Mouse (Mus musculus): ENCODE results near the gene Bivm. TPM values are rescaled to one million over a fixed set of nuclear protein-coding genes. Genes with fewer than 3 reads are reported as not detected.

Gene Bivm
- polyA plus RNA-seq, 1 experiment from 2014 or later = 36.2 TPM

- Histone ChIP-seq H3K4me1 (ENCODE audit: control insufficient read depth, insufficient read depth, low read length) (no peaks in the 10 kb centered on the region), H3K9ac (replicated peaks; ENCODE audit: low read length) (no peak overlapping the region), H3K27me3 (ENCODE audit: control insufficient read depth, insufficient read depth, low read length) (no peaks in the 10 kb centered on the region), H3K4me3 (ENCODE audit: low read depth, low read length) (no peak overlapping the region), H3K9me3 (replicated peaks; ENCODE audit: control insufficient read depth, low read length) (no peaks in the 10 kb centered on the region), H3K36me3 (replicated peaks; ENCODE audit: control insufficient read depth, insufficient read depth, low read depth, low read length) (peaks cover 5% of the 10 kb centered on the region; the same call in 1 of the 2 replicates), H3K4me2 (ENCODE audit: low read depth, low read length) (no peak overlapping the region), H3K27ac (replicated peaks; ENCODE audit: low read depth, low read length) (no peak overlapping the region)
- WGBS = 89% methylated on average over 6 of the region's 6 CpGs
- DNase-seq (ENCODE audit: low spot score) (no peak), ATAC-seq (replicated peaks; ENCODE audit: insufficient number of reproducible peaks, low FRiP score, low TSS enrichment, low read depth) (no peak)
Observed at GRCm38 (mm10) chr1:44158317-44158716, 39.6 kb downstream of the Bivm start.

- no peak for ATAC-seq (replicated peaks; ENCODE audit: insufficient number of reproducible peaks, low FRiP score, low TSS enrichment, low read depth)
- H3K4me1 ChIP-seq (ENCODE audit: control insufficient read depth, insufficient read depth, low read length) = no peaks in the 10 kb centered on the region
- WGBS = 90% methylated on average over 6 of the region's 6 CpGs
- no peaks in the 10 kb centered on the region for H3K9me3 ChIP-seq (replicated peaks; ENCODE audit: control insufficient read depth, low read length)
- no peak overlapping the region for H3K4me3 ChIP-seq (ENCODE audit: low read depth, low read length)
- H3K27me3 ChIP-seq (ENCODE audit: control insufficient read depth, insufficient read depth, low read length) = no peaks in the 10 kb centered on the region
- no peak for DNase-seq (ENCODE audit: low spot score)
- H3K27ac ChIP-seq (replicated peaks; ENCODE audit: low read depth, low read length) = no peak overlapping the region
- no peak overlapping the region for H3K9ac ChIP-seq (replicated peaks; ENCODE audit: low read length)
- peaks cover 5% of the 10 kb centered on the region; the same call in 1 of the 2 replicates for H3K36me3 ChIP-seq (replicated peaks; ENCODE audit: control insufficient read depth, insufficient read depth, low read depth, low read length)
- H3K4me2 ChIP-seq (ENCODE audit: low read depth, low read length) = no peak overlapping the region
Observed at GRCm38 (mm10) chr1:44161818-44162217, 43.1 kb downstream of the Bivm start.

- Histone ChIP-seq H3K4me2 (ENCODE audit: low read depth, low read length) (no peak overlapping the region), H3K9me3 (replicated peaks; ENCODE audit: control insufficient read depth, low read length) (no peaks in the 10 kb centered on the region), H3K27me3 (ENCODE audit: control insufficient read depth, insufficient read depth, low read length) (no peaks in the 10 kb centered on the region), H3K4me1 (ENCODE audit: control insufficient read depth, insufficient read depth, low read length) (no peaks in the 10 kb centered on the region), H3K4me3 (ENCODE audit: low read depth, low read length) (no peak overlapping the region), H3K9ac (replicated peaks; ENCODE audit: low read length) (no peak overlapping the region), H3K27ac (replicated peaks; ENCODE audit: low read depth, low read length) (no peak overlapping the region), H3K36me3 (replicated peaks; ENCODE audit: control insufficient read depth, insufficient read depth, low read depth, low read length) (peaks cover 10% of the 10 kb centered on the region)
- 94% methylated on average over 5 of the region's 5 CpGs for WGBS
- DNase-seq (ENCODE audit: low spot score) (no peak), ATAC-seq (replicated peaks; ENCODE audit: insufficient number of reproducible peaks, low FRiP score, low TSS enrichment, low read depth) (no peak)
Observed at GRCm38 (mm10) chr1:44162389-44162788, 43.6 kb downstream of the Bivm start.

GRCm38 (mm10) chr1:44167859-44168383 is 49.2 kb downstream of the Bivm start:
- no peak for DNase-seq (ENCODE audit: low spot score)
- Histone ChIP-seq H3K9me3 (replicated peaks; ENCODE audit: control insufficient read depth, low read length) (no peaks in the 10 kb centered on the region), H3K36me3 (replicated peaks; ENCODE audit: control insufficient read depth, insufficient read depth, low read depth, low read length) (peaks cover 13% of the 10 kb centered on the region)

DNA sequence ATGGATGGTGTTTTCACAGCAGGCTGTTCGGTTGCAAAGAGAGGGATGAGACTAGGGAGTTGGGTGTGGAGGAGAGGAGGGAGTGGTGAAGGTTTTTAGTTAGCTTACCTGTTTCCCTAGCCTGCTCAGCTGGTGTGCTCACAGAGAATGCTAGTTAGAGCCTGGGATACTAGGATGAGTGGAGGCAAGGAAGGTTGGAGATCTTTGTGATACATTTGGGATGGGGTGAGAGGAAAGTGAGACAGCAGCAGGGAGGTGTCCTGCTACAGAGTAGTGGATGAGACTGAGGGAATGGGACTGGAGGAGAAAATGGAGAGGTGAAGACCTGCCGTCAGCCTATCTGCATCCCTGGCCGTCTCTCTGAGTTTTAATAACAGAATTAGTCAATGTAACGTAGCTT is 53.9 kb downstream of the Bivm start:
- no peak for ATAC-seq (replicated peaks; ENCODE audit: insufficient number of reproducible peaks, low FRiP score, low TSS enrichment, low read depth)
- H3K27me3 ChIP-seq (ENCODE audit: control insufficient read depth, insufficient read depth, low read length) = no peaks in the 10 kb centered on the region
- no peak for DNase-seq (ENCODE audit: low spot score)
- H3K4me1 ChIP-seq (ENCODE audit: control insufficient read depth, insufficient read depth, low read length) = no peaks in the 10 kb centered on the region
- WGBS = 92% methylated on average over 4 of the region's 4 CpGs
- no peak overlapping the region for H3K4me3 ChIP-seq (ENCODE audit: low read depth, low read length)
- no peaks in the 10 kb centered on the region for H3K9me3 ChIP-seq (replicated peaks; ENCODE audit: control insufficient read depth, low read length)
- H3K36me3 ChIP-seq (replicated peaks; ENCODE audit: control insufficient read depth, insufficient read depth, low read depth, low read length) = peaks cover 5% of the 10 kb centered on the region
- H3K9ac ChIP-seq (replicated peaks; ENCODE audit: low read length) = no peak overlapping the region
- H3K4me2 ChIP-seq (ENCODE audit: low read depth, low read length) = no peak overlapping the region
- H3K27ac ChIP-seq (replicated peaks; ENCODE audit: low read depth, low read length) = no peak overlapping the region

More at GRCm38 (mm10) chr1:44167859-44168383, 49.2 kb downstream of the Bivm start:
- no peaks in the 10 kb centered on the region for H3K27me3 ChIP-seq (ENCODE audit: control insufficient read depth, insufficient read depth, low read length)
- H3K9ac ChIP-seq (replicated peaks; ENCODE audit: low read length) = no peak overlapping the region
- no peaks in the 10 kb centered on the region for H3K4me1 ChIP-seq (ENCODE audit: control insufficient read depth, insufficient read depth, low read length)
- no peak overlapping the region for H3K4me3 ChIP-seq (ENCODE audit: low read depth, low read length)
- no peak overlapping the region for H3K4me2 ChIP-seq (ENCODE audit: low read depth, low read length)
- WGBS = 89% methylated on average over 3 of the region's 3 CpGs
- H3K27ac ChIP-seq (replicated peaks; ENCODE audit: low read depth, low read length) = no peak overlapping the region
- ATAC-seq (replicated peaks; ENCODE audit: insufficient number of reproducible peaks, low FRiP score, low TSS enrichment, low read depth) = no peak

GRCm38 (mm10) chr1:44173903-44174302 is 55.1 kb downstream of the Bivm start:
- Histone ChIP-seq H3K4me2 (ENCODE audit: low read depth, low read length) (no peak overlapping the region), H3K4me3 (ENCODE audit: low read depth, low read length) (no peak overlapping the region), H3K9ac (replicated peaks; ENCODE audit: low read length) (no peak overlapping the region), H3K4me1 (ENCODE audit: control insufficient read depth, insufficient read depth, low read length) (no peaks in the 10 kb centered on the region), H3K9me3 (replicated peaks; ENCODE audit: control insufficient read depth, low read length) (no peaks in the 10 kb centered on the region), H3K27me3 (ENCODE audit: control insufficient read depth, insufficient read depth, low read length) (no peaks in the 10 kb centered on the region), H3K36me3 (replicated peaks; ENCODE audit: control insufficient read depth, insufficient read depth, low read depth, low read length) (peaks cover 3% of the 10 kb centered on the region), H3K27ac (replicated peaks; ENCODE audit: low read depth, low read length) (no peak overlapping the region)
- DNase-seq (ENCODE audit: low spot score) (peak; percentile 8), ATAC-seq (replicated peaks; ENCODE audit: insufficient number of reproducible peaks, low FRiP score, low TSS enrichment, low read depth) (no peak; the same call in 1 of the 2 replicates)
- WGBS = 87% methylated on average over 8 of the region's 8 CpGs

- Histone ChIP-seq H3K9ac (replicated peaks; ENCODE audit: low read length) (no peak overlapping the region), H3K4me3 (ENCODE audit: low read depth, low read length) (no peak overlapping the region), H3K4me1 (ENCODE audit: control insufficient read depth, insufficient read depth, low read length) (no peaks in the 10 kb centered on the region), H3K27me3 (ENCODE audit: control insufficient read depth, insufficient read depth, low read length) (no peaks in the 10 kb centered on the region), H3K27ac (replicated peaks; ENCODE audit: low read depth, low read length) (no peak overlapping the region), H3K9me3 (replicated peaks; ENCODE audit: control insufficient read depth, low read length) (no peaks in the 10 kb centered on the region), H3K36me3 (replicated peaks; ENCODE audit: control insufficient read depth, insufficient read depth, low read depth, low read length) (no peaks in the 10 kb centered on the region; the same call in none of the 2 replicates), H3K4me2 (ENCODE audit: low read depth, low read length) (no peak overlapping the region)
- WGBS = 93% methylated on average over 5 of the region's 5 CpGs
- ATAC-seq (replicated peaks; ENCODE audit: insufficient number of reproducible peaks, low FRiP score, low TSS enrichment, low read depth) (no peak), DNase-seq (ENCODE audit: low spot score) (no peak)
Observed at GRCm38 (mm10) chr1:44178086-44178485, 59.3 kb downstream of the Bivm start.

GRCm38 (mm10) chr1:44186396-44186795 is 67.6 kb downstream of the Bivm start:
- Histone ChIP-seq H3K27ac (replicated peaks; ENCODE audit: low read depth, low read length) (no peak overlapping the region), H3K9ac (replicated peaks; ENCODE audit: low read length) (no peak overlapping the region), H3K27me3 (ENCODE audit: control insufficient read depth, insufficient read depth, low read length) (no peaks in the 10 kb centered on the region), H3K36me3 (replicated peaks; ENCODE audit: control insufficient read depth, insufficient read depth, low read depth, low read length) (no peaks in the 10 kb centered on the region), H3K4me2 (ENCODE audit: low read depth, low read length) (no peak overlapping the region), H3K4me3 (ENCODE audit: low read depth, low read length) (no peak overlapping the region), H3K9me3 (replicated peaks; ENCODE audit: control insufficient read depth, low read length) (no peaks in the 10 kb centered on the region), H3K4me1 (ENCODE audit: control insufficient read depth, insufficient read depth, low read length) (no peaks in the 10 kb centered on the region)
- DNase-seq (ENCODE audit: low spot score) = no peak
- no peak for ATAC-seq (replicated peaks; ENCODE audit: insufficient number of reproducible peaks, low FRiP score, low TSS enrichment, low read depth)
